Mouse (Mus musculus) brain, embryonic 14.5 days (tissue): ENCODE measurements around the gene Kcnma1.

Source experiments
- CTCF ChIP-seq: fragments of 200-500 bp; IDR thresholded peaks from 2 replicates; pipeline ENCODE4 v1.5.1; 2012; ENCODE audit warnings: inconsistent platforms, mild to moderate bottlenecking, moderate library complexity, borderline replicate concordance; ENCODE audit not compliant: insufficient read depth, insufficient read length; ENCODE audit errors: extremely low read depth
- POLR2A ChIP-seq: fragments of 200-500 bp; IDR thresholded peaks from 2 replicates; pipeline ENCODE4 v1.6.1; 2012; ENCODE audit warnings: mild to moderate bottlenecking, inconsistent platforms, borderline replicate concordance; ENCODE audit not compliant: poor library complexity, insufficient read depth, insufficient read length, severe bottlenecking; ENCODE audit errors: extremely low read depth

GRCm38 (mm10) chr14:23942103-23942502 lies 72.2 kb downstream of the Kcnma1 start:
- TF ChIP-seq CTCF (no peak), POLR2A (no peak)
